Mouse (Mus musculus) right cerebral cortex, adult 18-20 months (tissue): ENCODE results near the gene Mta2.
"Not testable (repeated sequence)": the region's sequence is repeated elsewhere in the genome, so short reads cannot be mapped to it uniquely, and the experiment has no call there.

ENCODE experiments used
- DNase-seq: peaks from one replicate; pipeline ENCODE4 v3.0.0; 2022; ENCODE audit warnings: mixed read lengths

Gene Mta2

DNA sequence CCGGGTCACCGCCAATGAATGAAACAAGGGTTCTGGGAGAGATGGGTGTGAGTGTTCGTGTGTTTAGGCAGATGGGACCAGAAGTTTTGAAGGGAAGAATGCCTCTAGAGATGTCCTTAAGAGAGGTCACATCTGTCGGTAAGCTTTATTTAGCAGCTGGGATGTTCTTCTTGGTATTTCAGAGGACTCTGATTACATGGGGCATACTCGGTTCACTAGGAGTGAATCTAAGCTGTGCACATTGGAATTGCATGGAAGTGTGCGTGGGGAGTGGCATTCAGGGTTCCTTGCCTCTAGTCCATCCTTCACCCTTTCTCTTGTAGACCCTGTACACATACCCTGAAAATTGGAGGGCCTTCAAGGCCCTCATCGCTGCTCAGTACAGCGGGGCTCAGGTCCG, 26.2 kb downstream of the Mta2 start:
- no peak for DNase-seq

DNA sequence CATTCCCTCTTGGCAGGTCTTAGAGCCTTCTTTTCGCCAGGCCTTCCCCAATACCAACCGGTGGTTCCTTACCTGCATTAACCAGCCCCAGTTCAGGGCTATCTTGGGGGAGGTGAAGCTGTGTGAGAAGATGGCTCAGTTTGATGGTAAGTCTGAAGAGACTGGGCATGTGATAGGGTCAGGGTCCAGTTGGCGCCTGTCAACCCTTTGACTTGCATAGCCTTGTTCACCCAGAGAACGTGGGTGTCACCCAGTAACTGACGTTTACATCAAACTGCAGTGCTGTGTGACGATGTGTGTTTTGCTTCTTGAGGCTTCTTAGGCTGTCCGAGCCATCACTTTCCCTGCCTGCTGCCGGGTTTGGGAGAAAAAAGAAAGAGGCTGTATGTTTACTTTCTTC, 30.8 kb downstream of the Mta2 start:
- not testable (repeated sequence) for DNase-seq

DNA sequence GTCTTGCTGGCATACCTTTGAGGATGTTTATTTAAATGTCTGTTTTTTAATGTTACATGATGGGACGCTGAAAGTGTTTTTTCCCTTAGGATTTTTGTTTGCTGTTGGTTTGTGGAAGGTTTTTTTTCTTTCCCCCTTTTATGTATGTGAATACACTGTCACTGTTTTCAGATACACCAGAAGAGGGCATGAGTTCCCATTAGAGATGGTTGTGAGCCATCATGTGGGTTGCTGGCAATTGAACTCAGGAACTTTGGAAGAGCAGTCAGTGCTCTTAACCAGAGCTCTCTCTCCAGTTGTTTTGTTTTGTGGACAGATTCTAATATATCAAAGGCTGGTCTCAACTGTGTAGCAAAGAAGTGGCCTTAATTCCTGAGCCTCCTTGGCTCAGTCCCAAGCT, 33.0 kb downstream of the Mta2 start:
- no peak for DNase-seq

DNA sequence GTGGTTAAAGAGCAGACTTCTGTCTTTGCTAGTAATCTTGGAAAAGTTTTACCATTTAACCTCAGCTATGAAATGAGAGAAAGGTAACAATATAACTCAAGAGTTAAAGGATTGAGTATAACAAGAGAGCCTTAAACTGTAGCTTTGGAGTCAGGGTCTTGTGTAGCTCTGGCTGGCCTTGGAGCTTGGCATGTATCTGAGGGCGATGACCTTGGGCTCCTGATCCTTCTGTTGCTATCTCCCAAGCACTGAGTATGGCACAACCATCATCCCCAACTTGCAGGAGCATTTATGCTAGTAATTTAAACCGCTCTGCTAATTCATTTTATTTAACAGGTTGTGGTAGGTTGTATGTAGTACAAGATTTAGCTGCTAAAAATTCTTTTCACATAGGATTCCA, 33.8 kb downstream of the Mta2 start:
- no peak for DNase-seq

DNA sequence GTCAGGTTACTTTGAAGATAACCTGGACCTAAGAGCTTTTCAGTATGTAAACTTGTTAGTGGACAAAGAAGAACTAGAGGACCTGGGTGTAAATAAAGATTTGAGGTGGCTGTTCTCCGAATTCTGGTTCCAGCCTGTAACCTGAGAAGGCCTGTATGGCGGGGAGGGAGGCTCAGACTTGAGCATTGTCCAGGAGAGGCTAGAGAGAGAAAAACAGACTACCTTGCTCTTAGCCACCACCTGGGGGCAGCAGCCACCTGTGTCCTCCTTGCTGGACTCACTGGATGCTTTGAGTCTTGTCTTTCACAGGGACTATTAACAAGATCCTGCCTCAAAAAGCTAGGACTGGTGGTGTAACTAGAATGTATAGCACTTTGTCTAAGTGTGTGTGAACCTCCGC, 34.9 kb downstream of the Mta2 start:
- DNase-seq = no peak

DNA sequence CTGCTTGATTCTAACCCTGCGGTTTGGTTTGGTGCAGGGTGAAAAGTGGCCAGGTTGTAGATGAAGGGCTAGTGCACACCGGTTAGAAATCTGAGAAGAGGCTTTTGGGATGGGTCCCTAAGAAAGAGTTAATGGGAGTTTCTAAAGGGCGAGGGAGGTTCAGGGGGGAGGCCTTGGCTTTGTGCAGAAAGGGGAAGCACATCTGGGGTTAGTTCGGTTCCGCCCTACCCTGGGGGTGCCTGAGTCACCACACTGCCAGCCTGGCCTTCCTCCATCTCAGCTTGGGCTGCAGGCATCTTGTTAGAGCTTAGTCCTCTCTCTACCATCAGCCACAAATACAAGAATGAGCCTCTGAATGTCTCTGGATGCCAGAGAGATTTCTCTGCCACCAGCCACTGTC, 39.1 kb downstream of the Mta2 start:
- no peak for DNase-seq

DNA sequence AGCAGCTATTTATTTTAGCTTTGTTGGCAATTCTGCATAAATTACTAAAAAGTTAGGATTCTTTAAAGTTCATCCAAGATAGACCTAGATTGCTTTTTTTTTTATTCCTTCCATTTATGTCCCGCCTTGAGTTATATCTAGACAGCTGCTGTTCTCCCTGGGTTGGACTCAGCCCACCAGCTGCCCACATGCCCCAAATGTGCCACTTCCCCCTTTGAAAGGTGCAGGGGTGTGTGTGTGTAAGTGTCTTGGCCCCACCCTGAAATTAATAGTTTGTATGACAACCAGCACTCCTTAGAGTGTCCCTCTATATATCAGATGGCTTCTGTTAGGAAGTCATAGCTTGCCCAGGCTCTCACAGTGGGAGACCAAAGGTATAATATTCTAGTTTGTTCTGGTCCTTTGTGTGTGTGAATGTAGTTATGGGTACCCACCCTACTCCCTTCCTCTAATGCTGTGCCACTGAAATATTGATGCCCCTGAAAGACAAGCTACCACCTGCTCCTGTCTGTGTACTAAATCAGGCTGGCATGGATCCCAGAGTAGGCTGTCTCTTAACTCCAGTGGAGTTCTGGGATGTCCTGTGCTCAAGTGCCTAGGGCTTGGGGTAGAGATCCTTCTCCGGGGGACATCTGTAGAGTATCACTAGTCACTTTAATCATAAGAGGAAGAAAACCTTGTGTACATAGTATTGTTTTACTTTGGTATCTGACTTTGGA, 39.9 kb downstream of the Mta2 start:
- DNase-seq = no peak

DNA sequence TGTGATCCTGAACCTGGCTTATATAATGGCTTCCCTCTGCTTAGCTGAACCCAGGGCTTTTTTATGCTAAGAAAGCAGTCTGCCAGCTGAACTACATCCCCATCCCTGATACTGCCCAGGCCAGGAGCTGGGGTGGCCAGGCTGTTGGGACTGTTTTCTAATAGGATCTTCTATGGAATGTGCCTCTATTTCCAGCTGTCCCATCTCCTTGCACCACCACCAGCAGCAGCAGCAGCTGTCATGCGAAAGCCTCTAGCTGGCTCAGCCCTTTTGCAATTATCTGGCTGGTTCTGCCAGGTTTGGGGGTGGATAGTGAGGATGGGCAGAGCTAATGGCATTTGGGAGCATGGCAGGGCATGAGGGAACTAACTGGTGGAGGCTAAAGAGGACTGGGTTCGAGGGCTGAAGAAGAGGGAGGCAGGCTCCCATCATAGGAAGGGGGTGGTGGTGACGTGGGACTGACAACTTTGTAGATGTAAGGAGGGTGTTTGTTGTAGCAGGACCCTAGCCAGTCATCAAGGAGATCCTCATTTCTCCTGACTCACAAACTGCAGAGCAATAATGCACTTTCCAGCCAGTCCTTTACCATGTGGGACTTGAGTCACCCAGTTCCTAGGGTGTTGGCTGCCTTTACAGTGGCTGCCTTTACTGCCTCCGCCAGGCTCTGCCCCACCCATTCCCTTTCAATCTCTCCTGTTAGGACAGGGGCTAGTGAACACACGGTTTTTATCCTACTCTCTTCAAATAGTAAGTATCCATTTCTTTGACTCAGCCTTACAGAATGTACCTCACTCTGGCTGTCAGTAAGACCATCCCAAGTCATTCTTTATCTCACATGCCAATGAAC, 40.9 kb downstream of the Mta2 start:
- DNase-seq = no peak

DNA sequence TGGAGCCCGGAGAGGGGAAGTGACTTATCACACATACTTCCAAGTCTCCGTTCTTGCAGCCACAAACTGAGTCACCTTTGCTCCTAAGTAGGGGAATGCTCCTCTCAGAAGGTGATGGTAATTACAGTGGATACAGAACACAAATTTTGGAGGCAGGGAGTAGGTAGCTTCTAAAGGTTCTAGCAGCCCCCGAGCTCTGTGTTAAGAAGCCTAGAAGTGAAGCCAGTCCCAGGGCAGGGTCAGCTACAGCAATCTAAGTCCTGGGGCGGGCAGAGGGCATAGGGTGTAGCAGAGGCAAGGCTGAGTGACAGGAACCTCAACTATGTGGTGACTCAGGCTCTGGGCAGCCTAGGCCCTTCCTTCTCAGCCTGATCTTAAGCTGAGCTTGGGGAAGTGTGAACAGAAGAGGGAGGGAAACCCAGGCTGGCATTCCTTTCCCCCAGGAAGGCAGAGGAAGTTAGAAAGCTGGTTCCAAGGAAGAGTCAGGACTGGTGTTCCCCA, 41.5 kb downstream of the Mta2 start:
- no peak for DNase-seq

DNA sequence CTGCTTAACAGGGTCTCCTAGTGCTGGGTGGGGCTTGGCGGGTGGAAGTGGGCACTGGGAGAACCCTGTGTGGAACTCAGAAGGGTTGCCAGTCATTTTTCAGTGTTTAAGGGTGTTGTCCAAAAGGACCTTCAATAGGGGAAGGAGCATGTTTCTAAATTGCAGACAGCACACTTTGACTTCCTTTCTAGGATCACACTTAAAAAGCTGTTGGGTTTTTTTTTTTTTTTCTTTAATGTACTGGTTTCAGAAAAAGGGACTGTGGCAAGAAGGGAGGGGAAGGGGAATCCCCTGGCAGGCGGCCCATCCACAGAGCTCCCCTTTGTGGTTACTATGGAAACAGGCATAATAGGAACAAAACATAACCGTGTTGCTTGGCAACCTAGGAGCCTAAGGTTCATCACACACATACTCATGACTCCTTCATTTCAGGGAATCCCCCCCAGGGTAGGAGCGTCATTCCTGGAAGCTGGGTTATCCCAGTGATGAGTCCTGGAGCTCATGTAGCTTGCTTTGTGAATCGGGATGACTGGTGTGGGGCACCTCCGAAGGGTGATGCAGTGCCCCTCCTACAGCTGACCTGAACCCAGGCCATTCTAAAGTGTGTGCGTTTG, 42.7 kb downstream of the Mta2 start:
- no peak for DNase-seq

DNA sequence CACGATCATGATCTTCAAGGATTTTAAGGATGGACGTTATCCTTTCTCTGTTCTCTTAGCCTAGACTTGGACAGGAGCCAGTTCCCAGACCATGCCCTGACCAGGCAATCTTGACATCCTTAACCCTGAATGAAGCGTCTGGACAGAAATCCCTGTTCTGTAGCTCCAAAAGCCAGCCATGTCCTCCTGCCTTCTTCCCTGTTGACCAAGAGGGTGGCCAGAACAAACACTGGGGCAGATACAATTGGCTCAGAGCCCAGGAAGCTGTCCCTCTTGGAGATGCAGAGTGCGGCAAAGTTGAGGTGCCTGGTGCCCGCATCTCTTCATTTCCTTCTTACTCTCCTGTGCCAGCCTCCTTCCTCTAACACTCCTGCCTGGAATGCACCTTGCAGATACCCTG, 44.2 kb downstream of the Mta2 start:
- no peak for DNase-seq

DNA sequence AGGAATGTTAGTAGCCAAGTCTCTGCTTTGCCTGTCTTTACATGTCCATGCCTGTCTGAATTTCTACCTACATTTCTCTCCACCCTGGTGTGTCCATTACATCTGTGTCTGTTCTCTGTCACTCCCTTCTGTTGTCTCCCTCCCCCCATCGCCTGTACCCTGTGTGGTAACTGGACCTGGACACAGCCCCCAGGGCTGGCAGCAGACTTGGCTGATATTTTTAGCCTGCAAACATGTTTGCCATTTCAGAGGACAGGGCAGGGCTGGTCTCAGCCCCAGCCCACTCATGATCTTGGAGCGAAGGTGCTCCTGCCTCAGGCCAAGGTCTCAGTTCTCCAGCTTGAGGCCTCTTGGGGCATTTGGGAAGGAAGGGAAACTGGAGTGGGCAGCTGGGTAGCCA, 46.1 kb downstream of the Mta2 start:
- DNase-seq = no peak

DNA sequence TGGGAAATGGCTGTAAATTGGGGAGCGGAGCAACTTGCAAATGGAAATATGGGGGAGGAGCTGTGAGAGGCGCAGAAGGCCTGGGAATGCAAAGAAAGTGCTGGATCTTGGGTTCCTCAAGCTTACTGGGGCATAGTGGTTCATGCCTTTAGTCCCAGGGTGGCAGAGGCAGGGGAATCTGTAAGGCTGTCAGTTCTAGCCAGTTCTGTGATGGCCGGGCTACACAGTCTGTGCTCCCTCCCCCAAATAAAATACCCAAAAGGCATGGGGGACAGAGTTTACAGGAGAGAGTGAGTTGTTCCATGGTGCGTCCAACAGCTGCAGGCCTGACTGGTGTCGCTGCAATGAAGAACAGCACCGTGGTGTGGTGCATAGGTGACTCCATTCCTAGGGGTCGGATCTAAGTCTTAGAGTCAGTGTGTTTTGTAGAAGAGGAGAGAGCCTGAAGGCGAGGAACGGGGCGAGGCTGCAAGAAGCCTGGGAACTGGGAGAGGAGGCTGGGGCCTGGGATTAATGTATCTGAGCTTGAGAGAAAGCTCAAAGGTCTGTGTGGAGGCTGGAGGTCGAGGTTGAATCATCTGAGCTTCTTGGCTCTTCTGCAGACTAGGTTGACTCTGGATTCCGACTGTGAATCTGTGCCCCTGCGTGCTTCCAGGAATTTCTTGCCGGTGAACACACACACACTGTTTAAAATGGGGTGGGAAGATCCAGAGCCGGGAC, 46.8 kb downstream of the Mta2 start:
- DNase-seq = no peak

DNA sequence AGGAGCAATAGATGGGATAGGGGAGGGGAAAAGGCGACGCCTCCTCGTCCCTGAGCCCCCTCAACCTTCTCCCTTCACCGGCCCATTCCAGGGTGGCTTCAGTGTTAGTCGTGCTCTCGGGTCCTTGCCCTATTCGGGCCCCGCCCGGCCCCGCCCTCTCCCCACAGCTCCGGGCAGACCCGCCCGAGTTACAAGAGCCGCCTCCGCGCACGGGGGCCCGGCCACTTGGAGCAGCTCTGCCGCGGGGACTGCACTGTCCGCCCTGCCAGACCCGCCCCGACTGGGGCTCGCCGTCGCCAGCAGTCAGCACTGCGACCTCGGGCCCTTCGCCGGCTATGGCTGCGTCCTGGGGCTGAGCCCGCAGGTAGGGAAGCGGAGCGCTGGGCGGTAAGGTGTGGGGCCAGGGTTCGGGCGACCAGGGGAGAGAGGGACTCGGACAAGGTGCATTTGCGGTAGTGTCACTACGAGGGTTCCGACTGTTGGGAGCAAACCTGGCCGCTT, 47.4 kb downstream of the Mta2 start, which contains the start of gene Ahnak:
TSS of gene Ahnak (plus strand) at position 219 of the 501 bp plus-strand sequence.
- no peak for DNase-seq

DNA sequence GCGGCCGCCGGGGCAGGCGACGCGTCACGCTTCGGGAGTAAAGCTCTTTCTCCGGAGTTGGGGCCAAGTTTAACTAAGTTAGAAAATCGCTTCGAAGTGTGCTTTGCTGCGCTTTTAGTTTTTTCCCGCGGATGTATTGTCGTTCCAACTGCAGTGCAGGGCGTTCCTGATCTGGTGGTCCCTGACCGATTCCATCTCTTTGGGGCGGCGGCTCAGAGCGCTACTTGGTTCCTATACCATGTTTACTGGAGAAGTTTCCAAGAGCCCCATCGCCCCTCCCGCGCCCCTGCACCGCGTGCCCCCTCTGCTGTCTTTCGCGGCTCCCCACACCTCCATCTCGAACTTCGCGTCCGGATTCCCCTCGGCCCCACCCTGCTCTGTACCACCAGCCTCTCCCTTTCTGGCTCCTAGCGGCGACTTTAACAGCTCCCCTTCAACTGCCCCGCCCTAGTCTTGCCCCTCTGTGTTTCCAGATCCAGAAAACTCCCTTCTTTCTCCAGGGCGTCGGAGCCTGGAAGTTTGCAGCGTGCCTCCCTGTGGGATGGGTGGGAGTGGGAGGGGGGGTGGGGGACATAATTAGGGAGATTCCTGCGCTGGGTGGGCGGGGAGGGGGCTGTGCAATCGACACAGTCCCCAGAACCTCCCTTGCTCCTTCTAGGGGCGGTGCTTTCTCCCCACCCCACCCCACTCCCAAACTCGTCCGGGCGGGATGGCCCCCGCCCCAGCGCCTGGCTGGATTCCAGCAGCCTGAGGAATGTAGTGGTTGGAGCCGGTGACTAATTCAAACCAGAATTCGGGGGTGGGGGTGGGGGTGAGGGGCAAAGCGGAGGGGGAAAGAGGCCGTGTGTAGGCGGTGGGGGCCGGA, 48.1 kb downstream of the Mta2 start:
- no peak for DNase-seq

DNA sequence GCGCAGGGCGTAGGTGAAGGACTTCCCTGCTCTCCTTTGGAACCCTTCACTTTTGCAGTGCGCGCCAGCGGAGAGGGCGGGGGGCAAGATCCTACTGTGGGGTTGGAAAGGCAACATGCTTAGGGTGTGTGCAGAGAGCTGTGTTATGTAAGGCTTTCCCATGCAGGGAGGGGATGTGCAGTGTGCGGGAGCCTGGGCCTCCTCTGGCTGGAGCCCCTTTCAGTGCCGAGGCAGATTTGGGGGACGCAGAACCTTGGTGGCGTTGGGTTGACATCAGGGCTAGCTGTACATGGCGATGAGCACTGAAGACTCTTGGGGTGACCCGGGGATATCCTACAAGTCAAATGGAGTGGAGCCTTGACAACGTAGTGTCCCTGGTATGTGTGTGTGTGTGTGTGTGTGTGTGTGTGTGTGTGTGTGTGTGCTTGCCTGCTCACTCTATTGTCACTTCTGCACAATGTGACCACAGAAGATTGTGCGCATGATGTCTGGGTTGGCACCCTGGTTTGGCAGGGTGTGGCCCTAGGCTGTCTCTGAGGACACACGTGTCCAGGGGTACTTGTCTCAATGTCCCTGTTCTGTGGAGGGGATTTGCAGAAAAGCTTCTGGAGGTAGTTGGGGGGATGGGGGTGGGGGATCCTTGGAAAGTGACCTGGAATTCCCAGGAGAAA, 48.9 kb downstream of the Mta2 start:
- DNase-seq = no peak

DNA sequence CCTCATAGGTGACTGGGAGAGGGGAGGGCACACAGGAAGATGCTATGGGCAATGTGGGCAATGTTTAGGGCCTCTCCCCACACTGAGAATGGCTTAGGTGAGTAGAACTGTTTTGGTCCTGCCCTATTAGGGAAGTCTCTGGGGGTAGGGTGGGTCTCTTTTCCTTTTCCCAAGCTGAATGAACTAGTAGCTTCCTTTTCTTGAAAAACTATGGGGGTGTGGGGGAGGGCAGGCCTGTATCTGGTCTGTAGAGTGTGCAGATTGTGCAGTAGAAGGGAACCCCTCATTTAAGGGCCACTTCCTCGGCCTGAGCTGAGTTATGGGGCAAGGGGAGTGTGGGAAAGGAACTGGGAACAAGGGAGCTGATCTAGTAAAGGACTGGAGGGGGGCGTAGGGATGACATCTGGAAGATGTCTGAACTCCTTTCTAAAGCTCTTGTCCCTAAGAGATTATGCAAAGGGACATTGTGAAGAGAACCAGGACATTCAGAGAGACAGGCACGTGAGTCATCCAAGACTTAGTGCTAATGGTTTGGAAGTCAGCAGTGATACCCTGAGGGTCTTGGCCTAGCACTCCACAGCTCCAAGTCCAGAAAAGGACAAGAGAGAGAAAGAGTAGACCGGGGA, 49.7 kb downstream of the Mta2 start:
- DNase-seq = no peak

DNA sequence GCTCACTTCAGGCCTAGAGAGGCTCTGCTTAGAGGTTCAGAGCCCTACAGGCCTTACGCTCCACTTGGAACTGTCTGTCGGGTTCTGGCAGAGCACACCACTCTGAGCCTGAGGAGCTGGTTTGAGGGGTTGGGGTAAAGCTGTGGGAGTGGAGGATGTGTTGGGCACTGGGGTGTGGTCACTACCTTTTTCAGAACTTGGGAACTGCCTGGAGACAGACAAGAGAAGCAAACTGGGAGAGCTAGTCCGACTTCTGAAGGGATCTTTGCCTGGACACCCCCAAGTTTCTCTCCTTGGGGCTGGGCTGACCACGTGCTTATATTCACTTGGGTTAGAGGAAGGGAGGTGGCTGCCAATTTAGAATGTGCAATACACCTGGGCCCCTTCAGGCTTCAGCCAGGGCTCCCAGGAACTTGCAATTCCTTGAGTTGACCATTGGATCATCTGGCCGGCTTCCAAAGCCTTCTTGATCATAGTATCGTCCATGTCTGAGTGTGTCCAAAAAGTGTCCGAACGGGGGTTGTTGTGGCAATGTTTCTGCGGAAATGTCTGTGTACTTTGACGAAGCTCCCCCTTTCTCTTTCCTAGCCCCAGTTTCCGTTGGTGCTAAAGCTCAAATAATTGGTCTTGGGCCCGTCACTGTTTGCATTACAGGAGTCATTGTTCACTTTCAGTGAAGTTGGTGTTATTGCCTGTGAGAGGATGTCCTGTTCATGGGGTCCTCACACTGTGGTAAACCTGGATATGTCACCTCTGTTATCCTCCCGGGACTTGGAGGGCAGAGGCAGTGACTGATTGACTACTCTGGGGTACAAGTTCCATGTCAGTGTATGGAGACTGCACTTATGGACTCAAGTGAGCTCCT, 50.4 kb downstream of the Mta2 start:
- DNase-seq = no peak

DNA sequence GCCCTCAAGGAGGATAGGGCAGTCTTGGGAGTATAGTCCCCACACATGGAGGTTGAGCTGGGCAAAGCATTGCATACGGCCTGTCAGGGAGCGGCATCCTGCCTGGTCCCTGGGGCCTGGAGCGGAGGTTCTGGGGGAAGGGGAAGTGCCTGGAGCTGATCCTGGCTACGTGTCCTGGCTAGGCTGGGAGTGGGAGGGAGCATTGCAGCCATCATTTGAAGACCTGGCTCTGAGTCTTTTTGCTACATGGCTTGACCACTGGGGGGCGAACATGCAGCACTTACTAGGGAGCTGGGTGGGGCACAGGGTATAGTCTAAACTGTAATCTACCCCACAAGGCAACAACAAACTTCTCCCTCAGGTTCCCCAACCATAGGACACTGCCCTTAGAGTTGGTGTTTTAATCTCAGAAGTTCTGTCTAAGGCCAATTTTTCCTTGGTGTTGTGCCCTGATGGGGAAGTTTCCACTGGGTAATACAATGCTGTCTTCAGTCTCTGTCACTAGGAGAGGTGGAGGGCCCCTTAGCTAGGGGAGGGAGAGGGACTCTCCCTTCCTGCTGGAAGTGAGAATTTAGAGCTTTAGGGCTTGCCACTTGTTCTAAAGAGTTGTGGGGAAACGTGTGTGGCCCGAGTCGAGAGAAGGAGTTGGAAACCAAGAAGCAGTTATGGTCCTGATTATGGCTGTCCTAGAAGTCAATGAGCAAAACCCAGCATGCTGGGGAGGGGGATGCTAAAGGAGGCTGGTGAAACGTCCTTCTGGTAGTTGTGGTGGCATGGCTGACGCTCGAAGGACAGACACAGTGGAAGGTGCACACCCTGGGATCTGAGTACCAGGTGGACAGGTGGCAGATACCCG, 51.3 kb downstream of the Mta2 start:
- peak; percentile 69 for DNase-seq
